In the genomic region with DNA sequence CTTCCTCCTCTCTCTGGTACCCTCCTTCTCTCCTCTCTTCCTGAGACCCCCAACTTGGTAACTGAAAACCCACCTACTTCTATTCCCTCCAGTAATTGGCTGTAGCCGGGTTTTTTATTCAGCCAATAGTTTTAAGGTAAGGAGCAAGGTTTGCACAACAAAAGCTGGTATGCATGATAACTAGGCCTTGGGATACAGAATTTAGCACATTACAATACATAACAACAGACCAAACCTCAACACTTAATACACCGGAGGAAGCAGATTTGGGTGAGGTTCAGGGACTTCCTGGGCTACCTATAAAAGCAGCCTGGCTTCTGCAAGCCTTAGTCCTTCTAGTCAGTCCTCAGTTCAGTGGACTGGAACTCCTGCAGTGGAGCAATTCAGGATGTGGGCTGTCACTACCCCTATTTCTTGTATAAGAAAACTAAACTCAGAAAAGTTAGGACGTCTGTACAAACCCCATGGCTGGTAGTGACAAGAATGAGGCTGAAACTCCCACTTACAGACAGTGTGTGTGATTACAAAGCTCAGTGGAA, we compare ENCODE assay signal across 16 mouse cellular contexts.
"Had no signal": no experiment of that assay in that cellular context is flagged by ENCODE, and none has a peak within 500 bp of the region (broad histone marks: within the 10 kb centered on the region; RNA-seq: fewer than 3 reads in every experiment).

No protein-coding gene starts in this region.

- H3K4me3 ChIP-seq: limb, embryonic 12.5 days; midbrain, embryonic 12.5 days; neural tube, embryonic 13.5 days; stomach, embryonic 15.5 days had no signal

- H3K9ac ChIP-seq: limb, embryonic 12.5 days; liver, embryonic 14.5 days; midbrain, embryonic 12.5 days; neural tube, embryonic 13.5 days; stomach, embryonic 15.5 days had no signal

- H3K27me3 ChIP-seq: limb, embryonic 12.5 days; neural tube, embryonic 13.5 days; stomach, embryonic 15.5 days had no signal

- H3K27ac ChIP-seq: limb, embryonic 12.5 days; liver, embryonic 14.5 days; midbrain, embryonic 12.5 days; neural tube, embryonic 13.5 days; stomach, embryonic 15.5 days had no signal

- H3K9me3 ChIP-seq: limb, embryonic 12.5 days; midbrain, embryonic 12.5 days; neural tube, embryonic 13.5 days; stomach, embryonic 15.5 days had no signal

- DNase-seq: kidney, adult 8-10 months; kidney, postnatal 25 days; layer of hippocampus, postnatal 36 days; liver; lung, adult 18-20 months; lung, postnatal 4 days; right cerebral cortex, postnatal 25 days; thymus, adult 2 months; thymus, postnatal 25 days had no signal

- ATAC-seq: intestine, embryonic 16.5 days; midbrain, embryonic 16.5 days had no signal

- H3K36me3 ChIP-seq: limb, embryonic 12.5 days; midbrain, embryonic 12.5 days; neural tube, embryonic 13.5 days; stomach, embryonic 15.5 days had no signal
